Mouse (Mus musculus): ENCODE data around the gene L3mbtl1.

DNA sequence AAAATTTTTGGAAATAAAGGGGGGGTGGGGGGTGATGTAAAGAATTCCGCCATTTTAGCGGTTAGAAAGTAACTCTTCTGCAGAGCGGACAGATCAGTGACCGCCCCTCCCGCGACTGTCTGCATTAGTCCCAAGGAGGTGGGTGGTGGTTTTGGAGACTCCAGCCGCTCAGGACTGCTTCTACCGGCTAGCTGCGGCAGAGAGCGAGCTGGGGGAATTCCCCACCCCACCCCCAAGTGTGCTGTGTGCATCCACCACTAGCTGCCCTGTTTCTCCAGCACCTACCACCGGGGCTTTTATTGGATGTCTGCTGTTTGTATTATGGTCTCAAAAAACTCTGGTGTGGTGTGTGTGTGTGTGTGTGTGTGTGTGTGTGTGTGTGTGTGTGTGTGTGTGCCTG, 659 bp downstream of the L3mbtl1 start:
- TF ChIP-seq CTCF (IDR thresholded peaks at IDR 0.05; ENCODE audit: low read depth) (no peak), EP300 (optimal IDR thresholded peaks at IDR 0.05) (no peak)
